Mouse (Mus musculus) liver, postnatal 0 days (tissue): ENCODE measurements around the gene Mgst2.
A peak's percentile ranks its signal among the peaks of the same experiment; 100 is the strongest.

Source experiments
- CTCF ChIP-seq: sonication (generic); IDR thresholded peaks from 2 replicates; pipeline ENCODE4 v1.5.1; 2016; ENCODE audit warnings: antibody characterized with exemption, low read depth
- EP300 ChIP-seq: IDR thresholded peaks from 2 replicates; pipeline ENCODE4 v1.6.1; 2016; ENCODE audit warnings: antibody characterized with exemption, low read depth, mild to moderate bottlenecking

DNA sequence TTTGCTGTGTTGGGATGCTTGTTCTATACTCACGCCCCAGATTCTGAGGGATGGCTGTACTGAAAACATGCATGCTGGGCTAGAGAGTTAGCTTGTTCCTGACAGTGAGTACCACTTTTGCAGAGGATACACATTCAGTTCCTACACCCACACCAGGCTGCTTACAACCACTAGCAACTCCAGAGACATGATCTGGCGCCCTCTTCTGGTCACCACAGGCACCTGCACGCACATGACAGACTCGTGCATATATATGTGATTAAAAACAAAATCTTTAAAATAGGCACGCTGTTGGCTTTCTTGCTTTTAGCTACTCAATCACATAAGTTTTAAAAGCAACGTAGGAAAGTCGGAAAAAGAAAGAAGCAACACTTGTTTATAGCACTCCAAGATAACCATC is 45.1 kb downstream of the Mgst2 start:
- TF ChIP-seq CTCF (peak; percentile 71), EP300 (no peak)
